Mouse (Mus musculus): ENCODE measurements around the gene Uchl3. TPM values are rescaled to one million over a fixed set of nuclear protein-coding genes. Genes with fewer than 3 reads are reported as not detected.

Gene Uchl3
- total RNA-seq, 2 experiments from 2014 or later, result 40.8 to 43.7 TPM

GRCm38 (mm10) chr14:101666056-101666455, 12.3 kb downstream of the Uchl3 start:
- no peak for DNase-seq (ENCODE audit: low spot score in 2 of 2)

GRCm38 (mm10) chr14:101666536-101666935, 12.8 kb downstream of the Uchl3 start:
- DNase-seq (ENCODE audit: low spot score in 2 of 2), result no peak

DNA sequence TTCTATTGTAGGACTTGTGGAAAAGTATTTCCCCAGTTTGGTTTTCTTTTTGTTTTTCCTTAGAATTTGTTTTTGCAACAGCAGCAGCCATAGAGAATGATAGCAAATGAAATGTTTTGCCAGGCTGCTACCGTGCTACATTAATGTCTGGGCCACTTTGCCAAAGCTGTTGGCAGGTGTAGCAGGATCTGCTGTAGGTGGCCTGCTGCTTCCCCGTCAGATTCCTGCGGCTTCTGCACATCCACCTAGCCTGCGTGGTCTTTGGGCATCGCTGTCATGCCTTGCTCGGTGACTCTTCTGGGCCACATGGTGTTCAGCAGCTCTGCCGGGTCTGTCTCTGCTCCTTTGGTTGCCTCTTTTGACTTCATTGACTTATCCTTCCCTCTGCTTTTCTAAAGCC, 14.9 kb downstream of the Uchl3 start:
- no peak for DNase-seq (ENCODE audit: low spot score in 2 of 2)

GRCm38 (mm10) chr14:101672226-101672625, 18.5 kb downstream of the Uchl3 start:
- no peak for DNase-seq (ENCODE audit: low spot score in 2 of 2)

DNA sequence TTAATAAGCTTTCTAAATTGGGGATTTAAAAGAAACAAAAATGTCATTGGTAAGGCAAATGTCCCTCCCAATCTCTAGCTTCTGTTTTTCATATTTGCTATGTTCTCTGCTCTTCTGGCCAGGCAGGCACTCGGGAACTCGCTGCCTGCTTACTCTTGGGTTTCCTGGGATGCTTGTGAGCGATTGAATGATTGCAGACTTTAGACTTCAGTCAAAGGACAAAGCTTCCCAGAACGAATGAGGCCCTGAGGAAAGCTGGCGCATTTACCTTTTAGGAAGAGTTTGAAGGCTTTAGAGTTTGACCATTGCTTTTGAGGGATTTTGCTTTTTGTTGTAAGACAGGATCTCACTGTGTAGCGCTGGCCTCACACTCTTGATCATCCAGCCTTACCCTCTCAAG, 33.9 kb downstream of the Uchl3 start:
- DNase-seq (ENCODE audit: low spot score in 2 of 2), result no peak

- no peak for DNase-seq (ENCODE audit: low spot score in 2 of 2)
Observed at GRCm38 (mm10) chr14:101688406-101688805, 34.6 kb downstream of the Uchl3 start.

DNA sequence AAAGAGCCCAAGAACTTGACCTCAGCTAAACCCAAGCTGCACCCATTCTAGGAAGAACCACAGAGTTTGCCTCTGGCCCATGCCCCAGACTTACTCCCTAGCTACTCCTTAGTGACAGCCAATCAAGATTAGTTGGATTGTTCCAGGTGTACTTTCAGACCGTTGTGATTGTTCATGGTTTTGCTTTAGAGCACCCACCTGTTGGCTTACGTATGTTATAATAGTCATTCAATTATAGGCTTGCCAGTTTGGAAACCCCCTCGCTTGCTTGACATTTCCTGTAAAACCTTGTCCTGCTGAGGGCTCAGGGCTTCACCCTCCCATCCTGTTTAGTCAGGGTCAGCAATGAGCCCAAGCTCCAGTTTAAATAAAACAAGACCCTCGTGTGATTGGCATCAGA, 50.7 kb downstream of the Uchl3 start:
- DNase-seq (ENCODE audit: low spot score in 2 of 2), result no peak

DNA sequence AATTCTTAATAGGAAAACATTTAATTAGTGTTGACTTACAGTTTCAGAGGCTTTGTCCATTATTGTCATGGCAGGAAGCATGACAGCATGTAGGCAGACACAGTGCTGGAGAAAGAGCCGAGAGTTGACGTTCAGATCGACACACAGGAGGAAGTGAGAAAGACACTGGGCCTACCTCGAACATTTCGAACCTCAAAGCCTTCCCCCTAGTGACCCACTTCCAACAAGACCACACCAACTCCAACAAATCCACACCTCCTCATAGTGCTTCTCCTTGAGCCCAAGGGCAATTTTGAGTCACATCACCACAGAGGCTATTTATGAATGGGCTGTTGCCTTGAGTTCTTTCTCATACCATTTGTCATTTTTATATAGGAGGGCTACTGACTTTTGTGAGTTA, 53.3 kb downstream of the Uchl3 start:
- no peak for DNase-seq (ENCODE audit: low spot score in 2 of 2)

GRCm38 (mm10) chr14:101714414-101714813, 60.6 kb downstream of the Uchl3 start:
- DNase-seq (ENCODE audit: low spot score in 2 of 2), result no peak

DNA sequence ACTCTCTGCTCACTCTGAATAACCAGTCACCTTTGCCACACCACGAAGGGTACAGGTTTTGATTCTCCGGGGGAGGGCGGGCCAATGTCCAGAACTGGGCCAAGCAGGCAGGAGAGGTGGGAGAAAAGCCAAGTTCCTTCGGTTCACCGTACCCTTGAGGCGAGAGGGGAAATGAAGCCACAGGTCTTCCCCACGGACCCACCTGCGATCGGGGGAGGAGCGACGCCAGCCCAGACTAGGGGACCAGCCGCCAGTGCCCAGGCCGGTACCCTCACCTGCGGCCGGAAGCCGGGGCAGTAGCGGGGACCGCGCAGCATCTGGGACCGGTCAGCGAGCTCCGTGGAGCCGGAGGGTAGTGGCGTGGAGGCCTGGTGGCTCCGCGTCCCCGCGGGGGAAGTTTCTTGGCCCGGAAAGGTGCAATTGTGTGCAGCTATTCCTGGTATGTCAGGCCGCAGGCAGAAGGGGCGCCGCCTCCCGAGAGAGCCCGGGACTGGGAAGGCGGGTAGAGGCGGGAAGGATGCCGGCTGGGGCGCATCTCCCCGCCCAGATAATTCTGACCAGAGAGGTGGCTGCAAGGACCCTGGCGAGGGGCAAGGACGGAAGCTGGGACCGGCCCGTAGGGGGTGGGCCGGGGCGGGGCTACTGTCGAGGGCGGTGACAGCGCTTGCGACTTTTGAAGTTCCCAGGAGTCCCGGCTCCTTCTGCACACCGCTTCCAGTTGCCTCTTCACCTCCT, 75.6 kb downstream of the Uchl3 start, which contains the start of the genes Gm9922 and Lmo7:
TSS of gene Gm9922 (minus strand) at position 578 of the 735 bp plus-strand sequence.
TSS of gene Lmo7 (plus strand) at position 721 of the 735 bp plus-strand sequence.
- DNase-seq (ENCODE audit: low spot score in 2 of 2), result peak; percentile 3 to 21

DNA sequence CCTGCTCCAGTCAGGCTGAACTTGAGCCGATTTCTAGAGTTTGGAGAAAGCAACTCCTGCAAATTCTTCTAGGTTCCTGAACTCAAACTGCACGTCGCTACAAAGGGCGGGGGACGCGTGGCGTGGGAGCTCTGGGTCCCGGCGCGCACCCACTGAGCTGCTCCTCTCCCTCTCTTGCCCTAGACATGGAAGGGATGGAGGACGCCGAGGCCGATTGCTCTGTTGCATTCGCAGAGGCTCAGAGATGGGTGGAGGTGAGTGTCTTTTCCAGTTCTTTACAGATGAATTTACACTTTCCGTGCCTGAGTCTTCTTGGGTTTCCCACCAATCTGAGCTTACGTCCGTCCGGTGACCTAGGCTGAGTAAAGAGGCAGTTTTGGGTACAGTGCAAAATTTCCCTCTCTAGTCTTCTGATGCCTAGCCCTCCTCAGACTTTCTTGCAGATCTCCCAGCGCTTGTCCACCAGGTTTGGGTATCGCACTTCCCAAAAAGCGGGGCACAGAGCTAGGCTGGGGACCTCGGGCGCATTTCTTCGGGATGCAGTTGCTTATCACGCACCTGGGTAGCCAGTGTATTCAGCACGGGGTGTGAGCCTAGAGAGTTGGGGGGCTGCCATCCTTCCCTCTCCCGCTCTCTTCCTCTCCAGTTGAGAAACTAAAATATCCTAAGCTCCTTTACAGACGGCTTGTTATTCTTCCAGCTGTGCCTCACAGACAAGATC, 76.4 kb downstream of the Uchl3 start:
- DNase-seq (ENCODE audit: low spot score in 2 of 2), result peak in 1 of 2 experiments; percentile 13

- DNase-seq (ENCODE audit: low spot score in 2 of 2), result no peak
Observed at GRCm38 (mm10) chr14:101733542-101734303, 80.0 kb downstream of the Uchl3 start.

- DNase-seq (ENCODE audit: low spot score in 2 of 2), result no peak
Observed at GRCm38 (mm10) chr14:101737501-101737900, 83.7 kb downstream of the Uchl3 start.

Other genes starting within 250 kb of the Uchl3 start
- 10 to 100 TPM; 10.4 to 10.6 TPM for gene Tbc1d4, start 44.8 kb upstream of the Uchl3 start, total RNA-seq (2021)
- gene Commd6, start 13.3 kb upstream of the Uchl3 start, total RNA-seq (2021), result 10 to 100 TPM; 49.6 to 62.0 TPM
- not detected for gene Gm9922, start 75.8 kb downstream of the Uchl3 start, total RNA-seq (2021)
- gene Lmo7, start 76.0 kb downstream of the Uchl3 start, total RNA-seq (2021), result 10 to 100 TPM; 87.9 to 89.7 TPM

Data from left cerebral cortex, adult 18-20 months (tissue).